Mouse (Mus musculus) neutrophil, adult 59 days (primary cell): ENCODE measurements around the gene Cd209c. TPM values are rescaled to one million over a fixed set of nuclear protein-coding genes. Genes with fewer than 3 reads are reported as not detected.

Experiments
- total RNA-seq, 2 experiments: library from RNA; stranded (reverse); gene quantifications; 1 replicate in 1 of 2; 2 replicates in 1 of 2; pipeline ENCODE4 v1.2.4; 2023

The Cd209c gene
- total RNA-seq, result under 1 TPM; 0.47 to 0.62 TPM

GRCm38 (mm10) chr8:3954646-3955045 is at the start of gene Cd209c:
Gene Cd209c (minus strand): TSS chr8:3954746.

GRCm38 (mm10) chr8:3926744-3927143 is 27.8 kb downstream of the Cd209c start, which contains the start of gene Cd209b:
Gene Cd209b (minus strand): TSS chr8:3926844.

Other genes with a start within 250 kb of the Cd209c start
- gene Clec4g, start 234.1 kb downstream of the Cd209c start, total RNA-seq, result not detected
- 1 to 10 TPM; 5.8 to 9.3 TPM for gene Cd209a, start 205.8 kb downstream of the Cd209c start, total RNA-seq
- not detected for gene Cd209e, start 100.4 kb downstream of the Cd209c start, total RNA-seq
- gene Cd209d, start 76.2 kb downstream of the Cd209c start, total RNA-seq, result 1 to 10 TPM in 1 of 2 experiments, under 1 TPM in 1; 0.67 to 2.6 TPM
- gene Cd209b, start 27.9 kb downstream of the Cd209c start, total RNA-seq, result not detected
- not detected for gene Cd209f, start 151.1 kb upstream of the Cd209c start, total RNA-seq
- not detected for gene Cd209g, start 179.4 kb upstream of the Cd209c start, total RNA-seq
- gene Evi5l, start 211.8 kb upstream of the Cd209c start, total RNA-seq, result 10 to 100 TPM; 11.0 to 13.2 TPM